Mouse (Mus musculus) bone marrow, adult 2 months (tissue): ENCODE data around the gene Nfix.

Experiments used
- CTCF ChIP-seq: fragments of 200-500 bp; IDR thresholded peaks from 2 replicates; pipeline ENCODE4 v1.5.1; 2011; ENCODE audit warnings: low read length, control low read depth; ENCODE audit not compliant: control insufficient read depth, insufficient read depth
- POLR2A ChIP-seq: fragments of 200-500 bp; IDR thresholded peaks from 2 replicates; pipeline ENCODE4 v1.6.1; 2011; ENCODE audit warnings: low read depth, mild to moderate bottlenecking, control low read depth, low read length, borderline replicate concordance; ENCODE audit not compliant: control insufficient read depth

GRCm38 (mm10) chr8:84686191-84687002 is 113.7 kb downstream of the Nfix start, which contains the start of gene Trmt1:
- TF ChIP-seq POLR2A (no peak), CTCF (no peak)
